Mouse (Mus musculus): ENCODE data around the gene Cul1.

- TF ChIP-seq CTCF (IDR thresholded peaks at IDR 0.05; ENCODE audit: low read depth) = no peak
- TF ChIP-seq EP300 (IDR thresholded peaks at IDR 0.05; ENCODE audit: low read depth) = no peak
Measured at GRCm38 (mm10) chr6:47560407-47560806, 107.2 kb downstream of the Cul1 start.

All from liver, postnatal 0 days (tissue).